Mouse (Mus musculus): ENCODE results near the gene Nos2. TPM values are rescaled to one million over a fixed set of nuclear protein-coding genes. Genes with fewer than 3 reads are reported as not detected.
"Not testable (repeated sequence)": the region's sequence is repeated elsewhere in the genome, so short reads cannot be mapped to it uniquely, and the experiment has no call there.

The Nos2 gene
- total and polyA plus RNA-seq, 2 experiments: under 0.01 to 0.02 TPM

DNA sequence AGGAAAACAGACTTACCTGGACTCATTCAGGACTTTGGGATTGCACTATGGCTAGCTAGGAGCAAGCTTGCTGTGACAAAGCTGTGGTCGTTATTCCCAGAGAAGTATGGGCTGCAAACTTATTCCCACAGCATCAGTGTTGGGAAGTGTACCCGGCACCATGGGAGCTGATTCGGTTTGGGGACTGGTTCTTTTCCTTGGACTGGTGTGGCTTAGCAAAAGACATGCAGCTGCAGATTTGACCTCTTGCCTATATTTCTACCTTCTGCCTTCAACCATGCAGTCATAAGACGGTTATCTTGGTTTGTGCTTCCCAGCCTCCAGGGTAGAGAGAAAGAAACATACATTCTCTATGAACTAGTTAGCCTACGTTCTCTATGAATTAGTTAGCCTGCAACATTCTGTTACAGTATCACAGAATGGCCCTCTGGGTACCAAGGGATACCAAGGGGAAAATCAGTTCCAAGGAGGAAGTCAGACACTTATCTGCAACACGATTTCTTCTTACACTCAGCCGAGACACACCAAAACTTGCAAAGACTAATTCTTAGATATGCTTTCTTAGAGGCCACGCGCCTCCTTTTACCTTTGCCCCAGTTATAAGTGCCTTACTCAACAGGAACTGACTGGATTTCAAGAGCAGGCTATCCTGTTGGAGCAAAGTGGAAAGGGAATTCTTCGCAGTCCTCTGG is 65.9 kb downstream of the Nos2 start:
- 90% methylated on average over 10 of the region's 10 CpGs for WGBS
- no peak for TF ChIP-seq CTCF (IDR thresholded peaks at IDR 0.05; ENCODE audit: low read depth, low read length)
- no peak for TF ChIP-seq POLR2A (IDR thresholded peaks at IDR 0.05; ENCODE audit: extremely low read depth, insufficient read depth, low read length)
- Histone ChIP-seq H3K4me1 (ENCODE audit: control insufficient read depth, insufficient read depth, low read length) (peaks cover 5% of the 10 kb centered on the region; the same call in 1 of the 2 replicates), H3K27ac (replicated peaks; ENCODE audit: insufficient read depth, low read depth, low read length) (no peak overlapping the region), H3K9ac (ENCODE audit: low read depth, low read length) (no peak overlapping the region), H3K27me3 (ENCODE audit: control insufficient read depth, insufficient read depth, low read length) (no peaks in the 10 kb centered on the region), H3K4me3 (ENCODE audit: insufficient read depth, low read depth, low read length) (no peak overlapping the region), H3K36me3 (ENCODE audit: control insufficient read depth, insufficient read depth, low read length) (no peaks in the 10 kb centered on the region), H3K79me2 (ENCODE audit: control insufficient read depth, insufficient read depth, low read length) (peaks cover 11% of the 10 kb centered on the region; the same call in 1 of the 2 replicates)
- no peak for DNase-seq (ENCODE audit: extremely low read depth, low read depth, low spot score)

DNA sequence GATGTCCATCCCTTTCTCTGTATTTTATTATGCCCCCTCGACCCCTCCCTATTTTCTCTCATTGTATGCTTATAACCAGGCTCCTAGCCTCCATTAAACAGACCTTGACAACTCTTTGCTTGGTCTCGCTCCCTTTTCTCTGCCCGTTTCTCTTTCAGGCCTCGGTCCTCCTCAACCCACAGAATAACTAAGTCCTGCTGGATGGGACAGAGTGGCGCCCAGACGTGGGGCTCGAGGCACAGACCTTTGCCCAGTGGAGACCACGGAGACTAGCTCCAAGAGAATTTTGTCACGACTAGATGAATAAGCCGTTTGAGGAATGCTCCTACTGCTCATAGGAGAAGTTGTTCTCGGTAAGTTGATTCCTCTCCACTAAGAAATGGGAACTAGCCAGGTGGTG is 68.6 kb downstream of the Nos2 start:
- H3K36me3 ChIP-seq (ENCODE audit: control insufficient read depth, insufficient read depth, low read length); H3K27ac ChIP-seq (replicated peaks; ENCODE audit: insufficient read depth, low read depth, low read length); H3K27me3 ChIP-seq (ENCODE audit: control insufficient read depth, insufficient read depth, low read length); H3K4me3 ChIP-seq (ENCODE audit: insufficient read depth, low read depth, low read length); H3K79me2 ChIP-seq (ENCODE audit: control insufficient read depth, insufficient read depth, low read length); H3K9ac ChIP-seq (ENCODE audit: low read depth, low read length); H3K4me1 ChIP-seq (ENCODE audit: control insufficient read depth, insufficient read depth, low read length); DNase-seq (ENCODE audit: extremely low read depth, low read depth, low spot score): not testable (repeated sequence)
- 97% methylated on average over 11 of the region's 11 CpGs for WGBS

DNA sequence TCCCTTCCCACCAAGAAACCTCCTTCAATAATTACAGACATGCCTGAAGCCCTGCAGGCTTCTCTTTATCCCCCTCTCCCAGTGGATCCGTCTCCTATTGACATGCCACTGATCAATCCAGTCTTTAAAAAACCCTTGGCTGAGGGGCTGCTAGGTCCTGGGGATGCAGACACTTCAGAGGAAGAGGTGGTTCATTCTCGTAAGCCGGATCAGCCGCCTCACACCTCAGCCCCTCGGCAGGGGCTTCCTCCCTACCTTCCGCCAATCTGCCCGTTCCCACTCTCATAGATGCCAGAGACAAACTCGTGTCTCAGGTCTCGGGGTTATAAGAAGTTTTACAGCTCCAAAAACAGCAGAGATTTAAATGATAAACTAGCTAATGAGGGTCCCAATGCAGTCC is 69.5 kb downstream of the Nos2 start:
- 96% methylated on average over 9 of the region's 9 CpGs for WGBS
- TF ChIP-seq POLR2A (IDR thresholded peaks at IDR 0.05; ENCODE audit: extremely low read depth, insufficient read depth, low read length) (no peak), CTCF (IDR thresholded peaks at IDR 0.05; ENCODE audit: low read depth, low read length) (no peak)
- H3K27ac ChIP-seq (replicated peaks; ENCODE audit: insufficient read depth, low read depth, low read length): no peak overlapping the region
- H3K4me3 ChIP-seq (ENCODE audit: insufficient read depth, low read depth, low read length): no peak overlapping the region
- no peaks in the 10 kb centered on the region for H3K27me3 ChIP-seq (ENCODE audit: control insufficient read depth, insufficient read depth, low read length)
- no peak overlapping the region for H3K9ac ChIP-seq (ENCODE audit: low read depth, low read length)
- no peak for DNase-seq (ENCODE audit: extremely low read depth, low read depth, low spot score)
- 0 out of 2 replicates have a peak, but pooled peaks cover 3% of the 10 kb centered on the region for H3K4me1 ChIP-seq (ENCODE audit: control insufficient read depth, insufficient read depth, low read length)
- H3K36me3 ChIP-seq (ENCODE audit: control insufficient read depth, insufficient read depth, low read length): no peaks in the 10 kb centered on the region
- H3K79me2 ChIP-seq (ENCODE audit: control insufficient read depth, insufficient read depth, low read length): no peaks in the 10 kb centered on the region

DNA sequence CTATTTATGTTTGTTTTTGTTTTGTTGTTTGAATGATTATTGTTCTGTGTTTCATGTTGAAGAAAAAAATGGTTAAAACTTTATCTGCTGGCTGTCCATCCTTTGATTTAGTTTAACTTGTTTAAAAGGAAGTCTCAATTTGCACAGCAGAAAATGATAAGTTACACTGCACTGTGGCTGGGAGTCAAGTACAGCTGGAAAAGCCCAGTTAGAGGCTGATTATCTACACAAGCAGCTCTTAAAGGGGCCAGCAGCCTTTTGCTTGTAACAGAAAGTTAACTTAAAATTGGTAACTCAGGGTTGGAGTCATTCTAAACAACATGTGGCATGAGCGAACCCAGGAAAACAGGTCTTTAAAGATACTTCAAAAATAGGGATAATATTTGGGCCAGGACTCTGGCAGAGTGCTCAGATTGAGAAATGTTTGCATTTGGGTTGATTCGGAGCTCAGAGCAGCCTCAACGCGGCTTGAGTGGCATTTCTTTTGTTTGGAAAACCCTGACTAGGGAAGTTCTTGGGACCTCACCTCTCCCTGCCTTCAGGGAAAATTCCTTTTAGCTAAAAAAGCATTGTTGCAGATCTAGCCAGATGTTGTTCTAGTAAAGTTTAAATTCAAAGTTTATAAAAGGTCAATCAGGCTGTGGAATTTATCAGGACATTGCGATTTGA is 70.4 kb downstream of the Nos2 start:
- H3K79me2 ChIP-seq (ENCODE audit: control insufficient read depth, insufficient read depth, low read length); H3K4me1 ChIP-seq (ENCODE audit: control insufficient read depth, insufficient read depth, low read length); H3K36me3 ChIP-seq (ENCODE audit: control insufficient read depth, insufficient read depth, low read length); H3K4me3 ChIP-seq (ENCODE audit: insufficient read depth, low read depth, low read length); H3K9ac ChIP-seq (ENCODE audit: low read depth, low read length); H3K27me3 ChIP-seq (ENCODE audit: control insufficient read depth, insufficient read depth, low read length); H3K27ac ChIP-seq (replicated peaks; ENCODE audit: insufficient read depth, low read depth, low read length): not testable (repeated sequence)
- 23% methylated on average over 5 of the region's 5 CpGs for WGBS
- DNase-seq (ENCODE audit: extremely low read depth, low read depth, low spot score): peak; percentile 45

DNA sequence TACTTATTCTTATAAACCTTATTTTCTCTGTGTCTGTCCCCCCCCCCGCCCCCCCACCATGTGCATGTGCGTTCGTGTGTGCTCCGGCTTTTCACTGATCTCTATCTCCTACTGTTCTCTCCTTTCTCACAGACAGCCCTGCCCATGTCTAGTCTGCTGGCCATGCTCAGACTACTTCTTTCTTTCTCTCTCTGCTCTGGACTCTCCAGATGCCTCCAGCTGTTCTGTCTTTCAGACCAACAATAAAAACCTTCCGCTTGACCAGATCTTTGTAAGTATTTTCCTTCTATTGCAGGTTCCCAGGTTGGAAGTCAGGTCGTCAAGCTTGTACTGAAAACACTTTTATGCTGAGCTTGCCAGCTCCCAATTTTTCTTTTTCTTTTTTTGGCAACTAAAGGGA is 78.5 kb downstream of the Nos2 start:
- no peak overlapping the region for H3K27ac ChIP-seq (replicated peaks; ENCODE audit: insufficient read depth, low read depth, low read length)
- TF ChIP-seq POLR2A (IDR thresholded peaks at IDR 0.05; ENCODE audit: extremely low read depth, insufficient read depth, low read length) (no peak), CTCF (IDR thresholded peaks at IDR 0.05; ENCODE audit: low read depth, low read length) (no peak)
- H3K27me3 ChIP-seq (ENCODE audit: control insufficient read depth, insufficient read depth, low read length): no peaks in the 10 kb centered on the region
- H3K4me1 ChIP-seq (ENCODE audit: control insufficient read depth, insufficient read depth, low read length): peaks cover 4% of the 10 kb centered on the region
- H3K9ac ChIP-seq (ENCODE audit: low read depth, low read length): no peak overlapping the region
- H3K4me3 ChIP-seq (ENCODE audit: insufficient read depth, low read depth, low read length): no peak overlapping the region
- WGBS: 86% methylated on average over 6 of the region's 6 CpGs
- H3K79me2 ChIP-seq (ENCODE audit: control insufficient read depth, insufficient read depth, low read length): no peaks in the 10 kb centered on the region
- no peaks in the 10 kb centered on the region for H3K36me3 ChIP-seq (ENCODE audit: control insufficient read depth, insufficient read depth, low read length)
- DNase-seq (ENCODE audit: extremely low read depth, low read depth, low spot score): no peak

DNA sequence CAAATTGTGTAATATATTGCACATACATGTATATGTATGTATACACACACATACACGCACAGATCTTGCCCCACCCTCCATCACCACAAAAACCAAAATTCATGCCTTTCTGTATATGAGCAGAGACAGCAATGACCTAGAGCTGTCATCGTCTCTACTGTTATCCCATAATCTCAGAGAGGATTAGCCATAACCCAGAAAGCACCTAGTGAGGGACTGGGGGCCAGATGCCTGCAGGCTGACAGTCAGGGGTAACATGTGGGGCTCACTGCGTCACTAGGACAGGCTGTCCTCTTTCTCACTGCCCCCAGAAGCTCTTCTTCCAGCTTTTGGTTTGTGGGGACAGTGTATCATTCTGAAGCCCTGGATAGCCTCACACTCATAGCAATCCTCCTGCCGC is 81.3 kb downstream of the Nos2 start:
- H3K9ac ChIP-seq (ENCODE audit: low read depth, low read length): no peak overlapping the region
- no peak overlapping the region for H3K27ac ChIP-seq (replicated peaks; ENCODE audit: insufficient read depth, low read depth, low read length)
- H3K79me2 ChIP-seq (ENCODE audit: control insufficient read depth, insufficient read depth, low read length): no peaks in the 10 kb centered on the region
- H3K4me3 ChIP-seq (ENCODE audit: insufficient read depth, low read depth, low read length): no peak overlapping the region
- TF ChIP-seq POLR2A (IDR thresholded peaks at IDR 0.05; ENCODE audit: extremely low read depth, insufficient read depth, low read length): no peak
- no peak for TF ChIP-seq CTCF (IDR thresholded peaks at IDR 0.05; ENCODE audit: low read depth, low read length)
- peaks cover 4% of the 10 kb centered on the region for H3K4me1 ChIP-seq (ENCODE audit: control insufficient read depth, insufficient read depth, low read length)
- H3K36me3 ChIP-seq (ENCODE audit: control insufficient read depth, insufficient read depth, low read length): no peaks in the 10 kb centered on the region
- H3K27me3 ChIP-seq (ENCODE audit: control insufficient read depth, insufficient read depth, low read length): no peaks in the 10 kb centered on the region
- WGBS: 97% methylated on average over 4 of the region's 4 CpGs
- no peak for DNase-seq (ENCODE audit: extremely low read depth, low read depth, low spot score)

Data from liver, adult 2 months (tissue).